Mouse (Mus musculus) kidney, adult 2 months (tissue): ENCODE measurements at regions not wholly inside any gene's neighbourhood (a gene's known extent, or its start where the extent isn't known, plus 50 kb on each side); places are given as distances from the start of the nearest gene placed in this dataset.

Source experiments
- DNase-seq: peaks from one replicate; pipeline ENCODE4 v3.0.0; 2021
- H3K27ac ChIP-seq: fragments of 200-500 bp; 2 replicates; pipeline ENCODE4 v1.5.1; 2012; ENCODE audit warnings: low read depth, low read length, control low read depth, inconsistent platforms; ENCODE audit not compliant: insufficient read depth
- H3K27me3 ChIP-seq: fragments of 200-500 bp; replicated peaks from 2 replicates; pipeline ENCODE4 v1.6.1; 2012; ENCODE audit warnings: mild to moderate bottlenecking, moderate library complexity, low read length, inconsistent platforms; ENCODE audit not compliant: control insufficient read depth, insufficient read depth
- H3K36me3 ChIP-seq: fragments of 200-500 bp; 2 replicates; pipeline ENCODE4 v1.6.1; 2012; ENCODE audit warnings: mild to moderate bottlenecking, moderate library complexity, low read length, inconsistent platforms; ENCODE audit not compliant: control insufficient read depth, insufficient read depth
- H3K4me1 ChIP-seq: fragments of 200-500 bp; 2 replicates; pipeline ENCODE4 v1.6.1; 2011; ENCODE audit warnings: low read length; ENCODE audit not compliant: control insufficient read depth, insufficient read depth
- H3K4me3 ChIP-seq: fragments of 200-500 bp; 2 replicates; pipeline ENCODE4 v1.5.1; 2011; ENCODE audit warnings: mild to moderate bottlenecking, low read depth, low read length, control low read depth; ENCODE audit not compliant: insufficient read depth
- CTCF ChIP-seq: fragments of 200-500 bp; conservative IDR thresholded peaks from 2 replicates; pipeline ENCODE4 v1.5.1; 2011; ENCODE audit warnings: low read depth, mild to moderate bottlenecking, control low read depth, low read length, moderate library complexity, mixed read lengths; ENCODE audit not compliant: insufficient read depth, insufficient read length
- POLR2A ChIP-seq: fragments of 200-500 bp; IDR thresholded peaks from one replicate; pipeline ENCODE4 v1.6.1; 2011; ENCODE audit warnings: low read depth, low read length, control low read depth
- WGBS: fragments of 180-500 bp; shearing (Covaris S2); methylation state at CpG from one replicate; pipeline ENCODE4 v1.1.7; 2018; 5-methylcytosine and 5-hydroxymethylcytosine counted together

GRCm38 (mm10) chr3:76014766-76015165 is 58.0 kb upstream of the Golim4 start:
- H3K27me3 ChIP-seq = no peaks in the 10 kb centered on the region
- WGBS = 77% methylated on average over 4 of the region's 4 CpGs
- H3K4me1 ChIP-seq = no peaks in the 10 kb centered on the region
- no peak overlapping the region for H3K4me3 ChIP-seq
- H3K36me3 ChIP-seq = no peaks in the 10 kb centered on the region
- TF ChIP-seq CTCF = no peak
- TF ChIP-seq POLR2A = no peak
- DNase-seq = no peak
- no peak overlapping the region for H3K27ac ChIP-seq

- WGBS = 22% methylated on average over 3 of the region's 3 CpGs
- Histone ChIP-seq H3K4me3 (no peak overlapping the region), H3K27ac (no peak overlapping the region), H3K4me1 (no peaks in the 10 kb centered on the region), H3K36me3 (no peaks in the 10 kb centered on the region), H3K27me3 (no peaks in the 10 kb centered on the region)
- TF ChIP-seq POLR2A (no peak), CTCF (0 out of 2 replicates have a peak, but pooled peaks have one; percentile 5)
- DNase-seq = peak; percentile 29
These were observed 51.9 kb upstream of the Golim4 start for GRCm38 (mm10) chr3:76008564-76009183.
